Mouse (Mus musculus) heart, embryonic 16.5 days (tissue): ENCODE data around the gene Clstn2. TPM values are rescaled to one million over a fixed set of nuclear protein-coding genes. Genes with fewer than 3 reads are reported as not detected.
A peak's percentile ranks its signal among the peaks of the same experiment; 100 is the strongest.

Source experiments
- ATAC-seq: fragments of 200-750 bp; cut with Nextera tagmentation; replicated peaks from 2 replicates; pipeline ENCODE4 v1.8.0; 2017; ENCODE audit warnings: moderate number of reproducible peaks; ENCODE audit not compliant: insufficient read depth, low FRiP score; ENCODE audit errors: extremely low read depth
- H3K27ac ChIP-seq: fragments of 300-500 bp; sonication (generic); 2 replicates; pipeline ENCODE4 v1.5.1; 2014; ENCODE audit warnings: mild to moderate bottlenecking, low read length, control low read depth, moderate library complexity
- H3K27me3 ChIP-seq: fragments of 300-500 bp; sonication (generic); 2 replicates; pipeline ENCODE4 v1.6.1; 2014; ENCODE audit warnings: low read length, mixed read lengths; ENCODE audit not compliant: control insufficient read depth, insufficient read depth
- H3K36me3 ChIP-seq: fragments of 300-500 bp; sonication (generic); 2 replicates; pipeline ENCODE4 v1.6.1; 2014; ENCODE audit not compliant: control insufficient read depth, insufficient read depth
- H3K4me1 ChIP-seq: fragments of 300-500 bp; sonication (generic); 2 replicates; pipeline ENCODE4 v1.6.1; 2014; ENCODE audit warnings: low read length, mixed read lengths; ENCODE audit not compliant: control insufficient read depth, insufficient read depth
- H3K4me2 ChIP-seq: fragments of 300-500 bp; sonication (generic); 2 replicates; pipeline ENCODE4 v1.6.1; 2014; ENCODE audit warnings: low read depth, mild to moderate bottlenecking, control low read depth, low read length
- H3K4me3 ChIP-seq: fragments of 300-500 bp; sonication (generic); 2 replicates; pipeline ENCODE4 v1.5.1; 2014; ENCODE audit warnings: mild to moderate bottlenecking, control low read depth, low read length
- H3K9ac ChIP-seq: fragments of 300-500 bp; sonication (generic); 2 replicates; pipeline ENCODE4 v1.6.1; 2014; ENCODE audit warnings: low read length, control low read depth
- H3K9me3 ChIP-seq: fragments of 300-500 bp; sonication (generic); replicated peaks from 2 replicates; pipeline ENCODE4 v1.6.1; 2016; ENCODE audit warnings: low read length; ENCODE audit not compliant: control insufficient read depth
- WGBS: fragments of 180-500 bp; shearing (Covaris S2); extraction: QIAGEN DNeasy Blood & Tissue Kit; methylation state at CpG from one replicate; pipeline ENCODE4 v1.1.7; 2014; 5-methylcytosine and 5-hydroxymethylcytosine counted together
- polyA plus RNA-seq: library from polyadenylated mRNA; unstranded; fragments of >200 nt; fragmentation: Nextera tagmentation; extraction: Ambion mirVana; gene quantifications from 2 replicates; pipeline ENCODE4 v1.2.1, GENCODE M21; 2015

The Clstn2 gene
- polyA plus RNA-seq, 1 experiment from 2014 or later, result 0.35 TPM

DNA sequence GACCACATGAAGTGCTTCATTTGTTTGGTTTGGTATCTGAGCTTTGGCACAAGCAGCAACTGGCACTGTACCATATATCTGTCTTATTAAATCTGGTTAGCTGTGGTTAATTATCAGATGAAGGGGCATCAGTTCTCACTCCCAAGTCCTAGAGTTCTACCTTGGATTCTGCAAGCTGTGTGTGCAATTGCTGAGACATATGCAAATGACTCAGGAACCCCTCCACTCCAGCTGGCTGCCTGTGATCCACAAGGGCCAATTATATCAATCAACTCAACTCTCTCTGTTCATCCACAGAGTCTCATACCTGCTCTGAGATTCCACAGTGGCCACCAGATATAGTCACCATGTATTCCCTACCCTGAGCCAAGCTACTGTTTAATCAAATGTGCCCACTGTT is 315.3 kb downstream of the Clstn2 start:
- Histone ChIP-seq H3K27ac (no peak overlapping the region), H3K27me3 (no peaks in the 10 kb centered on the region), H3K9ac (no peak overlapping the region), H3K4me3 (no peak overlapping the region), H3K9me3 (no peaks in the 10 kb centered on the region), H3K4me1 (no peaks in the 10 kb centered on the region), H3K36me3 (no peaks in the 10 kb centered on the region), H3K4me2 (no peak overlapping the region)
- ATAC-seq, result no peak

DNA sequence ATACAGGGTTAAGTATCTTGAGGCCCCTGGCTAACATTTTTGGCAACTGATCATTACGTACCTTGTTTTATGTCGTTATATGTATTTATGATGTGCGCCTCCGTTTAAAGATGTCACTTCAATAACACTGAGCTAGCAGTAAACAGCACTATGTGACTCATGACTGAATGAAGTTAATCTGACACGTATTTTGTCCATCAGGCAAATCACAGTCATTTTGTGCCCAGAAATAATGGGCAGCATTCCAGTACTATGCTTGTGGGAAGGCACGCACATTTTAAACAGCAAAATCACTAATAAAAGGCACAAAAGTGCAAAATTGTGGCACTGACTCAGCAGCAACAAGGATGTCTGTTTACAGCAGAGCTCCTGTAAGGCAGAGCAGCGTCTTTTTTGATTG is 316.0 kb downstream of the Clstn2 start:
- no peak overlapping the region for H3K4me2 ChIP-seq
- H3K27ac ChIP-seq, result no peak overlapping the region
- WGBS, result 78% methylated on average over 7 of the region's 7 CpGs
- H3K4me1 ChIP-seq, result no peaks in the 10 kb centered on the region
- H3K9ac ChIP-seq, result no peak overlapping the region
- H3K27me3 ChIP-seq, result no peaks in the 10 kb centered on the region
- no peaks in the 10 kb centered on the region for H3K36me3 ChIP-seq
- H3K9me3 ChIP-seq, result no peaks in the 10 kb centered on the region
- no peak overlapping the region for H3K4me3 ChIP-seq
- no peak for ATAC-seq

DNA sequence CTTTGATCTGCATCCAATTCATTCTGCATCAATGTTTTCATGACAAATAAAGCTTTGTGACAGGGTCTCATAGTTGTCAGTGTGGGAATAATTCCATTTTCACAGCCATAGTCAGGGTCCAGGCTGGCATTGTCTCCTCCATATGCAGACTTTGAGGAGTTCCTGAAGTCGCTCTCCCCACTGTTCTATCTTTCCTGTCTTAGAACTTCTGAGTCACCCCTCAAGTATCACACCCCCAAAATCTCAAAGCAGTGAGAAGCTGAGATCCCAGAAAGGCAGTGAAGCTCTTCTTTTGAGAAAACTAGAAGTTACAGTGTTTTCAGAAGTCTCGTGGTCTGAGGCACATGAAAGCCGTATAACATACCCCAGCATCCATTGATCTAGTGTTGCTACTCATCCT is 320.1 kb downstream of the Clstn2 start:
- no peak overlapping the region for H3K4me3 ChIP-seq
- no peaks in the 10 kb centered on the region for H3K36me3 ChIP-seq
- WGBS, result 89% methylated on average over 3 of the region's 3 CpGs
- no peaks in the 10 kb centered on the region for H3K9me3 ChIP-seq
- H3K9ac ChIP-seq, result no peak overlapping the region
- no peak overlapping the region for H3K4me2 ChIP-seq
- ATAC-seq, result no peak
- no peak overlapping the region for H3K27ac ChIP-seq
- H3K4me1 ChIP-seq, result no peaks in the 10 kb centered on the region
- H3K27me3 ChIP-seq, result 0 out of 2 replicates have a peak, but pooled peaks cover 3% of the 10 kb centered on the region

DNA sequence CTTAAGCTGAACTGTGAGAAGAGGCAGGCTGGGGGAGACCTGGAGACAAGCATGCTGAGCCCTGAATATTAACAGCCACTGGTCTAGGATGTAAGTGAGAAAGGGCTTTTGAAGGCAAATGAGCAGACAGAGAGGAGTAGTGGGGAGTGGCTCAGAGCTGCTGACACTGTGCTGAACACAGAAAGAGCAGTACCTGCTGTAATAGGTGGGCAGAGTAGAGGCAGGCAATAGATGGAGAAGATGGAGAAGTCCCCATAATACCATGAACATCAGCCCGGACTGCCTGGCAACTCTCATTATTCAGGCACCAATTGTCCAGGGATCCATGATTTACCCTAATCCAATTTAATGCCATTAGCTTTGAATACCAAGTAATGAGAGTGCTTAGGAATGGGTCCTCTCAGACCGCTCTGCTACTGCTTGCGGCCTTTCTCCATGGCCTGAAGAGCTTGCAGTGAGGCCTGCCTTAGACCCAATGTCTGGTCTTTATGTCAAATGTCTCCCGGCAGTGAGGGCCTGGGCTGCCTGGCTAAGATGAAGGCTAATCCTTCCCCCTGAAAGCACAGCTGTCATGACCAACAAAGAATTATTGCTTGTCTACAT is 329.0 kb downstream of the Clstn2 start:
- Histone ChIP-seq H3K4me3 (no peak overlapping the region), H3K36me3 (no peaks in the 10 kb centered on the region), H3K4me1 (peaks cover 13% of the 10 kb centered on the region), H3K27me3 (peaks cover 2% of the 10 kb centered on the region; the same call in 1 of the 2 replicates), H3K4me2 (no peak overlapping the region), H3K27ac (no peak overlapping the region), H3K9me3 (no peaks in the 10 kb centered on the region), H3K9ac (no peak overlapping the region)
- WGBS, result 86% methylated on average over 4 of the region's 4 CpGs
- ATAC-seq, result no peak

DNA sequence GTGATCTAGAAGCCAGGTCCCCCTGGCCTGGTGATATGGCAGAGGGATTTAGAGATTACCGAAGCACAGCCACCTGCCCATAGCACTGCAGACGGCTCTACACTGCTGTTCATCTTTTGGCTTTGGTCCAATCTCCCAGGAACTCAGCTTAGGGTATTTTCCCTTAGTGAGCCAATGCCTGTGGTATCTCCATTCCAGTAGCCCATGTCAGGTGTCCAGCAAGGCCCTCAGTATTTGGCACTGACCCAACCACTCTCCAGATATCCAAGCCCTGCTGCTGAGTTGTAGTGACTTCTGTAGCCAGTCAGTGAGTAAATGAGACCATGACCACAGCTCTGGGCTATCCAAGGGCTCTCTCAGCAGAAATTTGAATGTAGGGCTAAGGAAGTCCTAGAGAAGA is 330.0 kb downstream of the Clstn2 start:
- Histone ChIP-seq H3K9ac (no peak overlapping the region), H3K36me3 (no peaks in the 10 kb centered on the region), H3K4me1 (peaks cover 13% of the 10 kb centered on the region), H3K27ac (no peak overlapping the region), H3K4me2 (no peak overlapping the region), H3K27me3 (peaks cover 2% of the 10 kb centered on the region; the same call in 1 of the 2 replicates), H3K4me3 (no peak overlapping the region), H3K9me3 (no peaks in the 10 kb centered on the region)
- WGBS, result 28% methylated on average over 2 of the region's 2 CpGs
- ATAC-seq, result peak; percentile 86

DNA sequence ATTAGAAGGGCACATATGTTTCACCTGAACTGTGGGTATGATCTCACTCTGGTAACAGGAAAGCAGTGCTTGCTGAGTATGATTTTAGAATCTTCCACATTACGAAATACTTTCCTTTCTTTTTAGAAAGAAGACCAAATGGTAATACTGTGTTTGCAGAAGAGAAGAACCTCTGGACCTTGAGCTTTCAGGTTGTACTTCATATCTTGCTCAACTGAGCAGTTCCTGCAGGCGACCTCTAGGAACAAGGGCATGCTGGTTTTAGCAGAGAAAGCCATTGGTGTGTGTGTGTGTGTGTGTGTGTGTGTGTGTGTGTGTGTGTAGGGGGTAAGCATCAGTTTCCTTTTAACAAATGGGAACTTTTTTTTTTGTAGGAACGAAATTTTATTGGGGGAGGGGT is 333.0 kb downstream of the Clstn2 start:
- Histone ChIP-seq H3K4me3 (no peak overlapping the region), H3K4me2 (no peak overlapping the region), H3K9ac (no peak overlapping the region), H3K4me1 (peaks cover 13% of the 10 kb centered on the region), H3K9me3 (no peaks in the 10 kb centered on the region), H3K36me3 (no peaks in the 10 kb centered on the region), H3K27ac (no peak overlapping the region), H3K27me3 (peaks cover 2% of the 10 kb centered on the region; the same call in 1 of the 2 replicates)
- ATAC-seq, result no peak
- 76% methylated on average over 3 of the region's 3 CpGs for WGBS

DNA sequence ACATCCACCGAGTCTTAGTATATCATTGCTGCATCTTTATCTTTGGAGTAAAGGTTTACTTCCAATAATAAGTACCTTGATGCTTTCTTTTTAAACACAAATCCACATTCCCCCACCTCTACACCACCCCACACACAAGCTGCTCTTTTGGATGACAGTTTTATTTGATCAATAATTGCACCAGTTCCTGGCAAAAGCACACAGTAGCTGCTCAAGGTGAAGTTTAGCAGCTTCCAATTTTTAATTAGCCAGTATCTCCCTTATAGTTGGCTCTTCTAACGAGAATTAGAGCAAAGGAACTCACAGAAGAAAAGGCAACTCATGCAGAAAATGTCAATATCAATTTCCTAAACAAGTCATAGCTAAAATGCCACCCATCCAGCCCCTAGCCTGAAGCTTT is 334.0 kb downstream of the Clstn2 start:
- no peak for ATAC-seq
- H3K27me3 ChIP-seq, result peaks cover 2% of the 10 kb centered on the region; the same call in 1 of the 2 replicates
- no peak overlapping the region for H3K27ac ChIP-seq
- H3K4me2 ChIP-seq, result no peak overlapping the region
- H3K9ac ChIP-seq, result no peak overlapping the region
- no peak overlapping the region for H3K4me3 ChIP-seq
- H3K36me3 ChIP-seq, result no peaks in the 10 kb centered on the region
- H3K9me3 ChIP-seq, result no peaks in the 10 kb centered on the region
- WGBS, result 82% methylated on average over 2 of the region's 2 CpGs
- H3K4me1 ChIP-seq, result peaks cover 13% of the 10 kb centered on the region

DNA sequence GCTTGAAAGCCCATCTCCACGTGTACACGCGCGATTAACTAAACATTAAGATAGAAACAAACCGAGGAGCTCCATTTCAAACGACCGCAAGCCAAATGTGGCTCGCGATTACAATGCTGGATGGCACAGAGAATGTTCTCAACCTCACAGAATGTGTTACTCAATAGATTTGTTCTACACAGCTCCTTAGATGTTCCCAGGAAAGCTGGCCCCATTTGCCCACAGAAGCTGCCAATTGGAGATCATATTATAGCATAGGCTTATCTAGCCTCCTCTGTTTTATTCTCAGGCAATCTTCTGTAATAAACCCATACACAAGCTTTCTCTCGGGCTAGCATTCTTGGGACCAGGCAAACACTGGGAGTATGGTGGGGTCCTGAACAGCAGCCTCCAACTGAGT is 334.9 kb downstream of the Clstn2 start:
- H3K9ac ChIP-seq, result no peak overlapping the region
- no peak overlapping the region for H3K27ac ChIP-seq
- H3K36me3 ChIP-seq, result no peaks in the 10 kb centered on the region
- H3K9me3 ChIP-seq, result no peaks in the 10 kb centered on the region
- no peaks in the 10 kb centered on the region; the same call in 1 of the 2 replicates for H3K27me3 ChIP-seq
- no peak overlapping the region for H3K4me2 ChIP-seq
- no peak overlapping the region for H3K4me3 ChIP-seq
- peaks cover 6% of the 10 kb centered on the region for H3K4me1 ChIP-seq
- no peak for ATAC-seq
- 88% methylated on average over 10 of the region's 10 CpGs for WGBS

DNA sequence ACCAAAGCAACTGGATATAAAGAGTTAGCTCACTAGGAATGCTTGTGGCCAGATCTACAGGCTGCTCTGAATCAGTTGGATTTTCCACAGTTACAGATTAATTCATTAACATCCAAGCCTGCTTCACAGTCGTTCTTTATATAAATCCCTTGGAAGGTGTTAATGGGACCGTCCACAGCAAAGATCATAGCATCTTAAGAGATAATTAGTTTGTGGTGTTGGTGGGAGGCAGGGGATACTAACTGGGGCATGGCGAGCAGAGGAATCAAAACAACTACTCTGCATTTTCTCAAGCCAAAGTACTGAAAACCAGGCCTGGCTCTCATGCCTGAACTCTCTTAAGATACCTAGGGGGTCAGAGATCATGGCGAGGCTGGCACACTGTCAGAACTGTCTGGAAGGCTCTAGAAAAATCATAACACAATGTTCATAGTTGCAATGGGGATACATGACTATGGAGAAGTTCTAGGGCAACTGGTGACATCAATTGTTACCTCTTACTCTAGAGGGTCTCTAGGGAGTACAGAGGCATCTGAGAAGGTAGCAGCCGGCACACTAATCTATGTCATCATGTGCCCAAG is 336.2 kb downstream of the Clstn2 start:
- no peaks in the 10 kb centered on the region for H3K36me3 ChIP-seq
- no peak overlapping the region for H3K9ac ChIP-seq
- WGBS, result 71% methylated on average over 5 of the region's 5 CpGs
- H3K27ac ChIP-seq, result no peak overlapping the region
- H3K27me3 ChIP-seq, result no peaks in the 10 kb centered on the region; the same call in 1 of the 2 replicates
- no peak for ATAC-seq
- no peak overlapping the region for H3K4me2 ChIP-seq
- no peaks in the 10 kb centered on the region for H3K4me1 ChIP-seq
- no peak overlapping the region for H3K4me3 ChIP-seq
- no peaks in the 10 kb centered on the region for H3K9me3 ChIP-seq
